Mouse (Mus musculus): Measurements from ENCODE around the gene Hhat. TPM values are rescaled to one million over a fixed set of nuclear protein-coding genes. Genes with fewer than 3 reads are reported as not detected.

Hhat gene
- polyA plus RNA-seq, 1 experiment from 2014 or later: 3.9 TPM

GRCm38 (mm10) chr1:192764547-192764946 is 6.5 kb downstream of the Hhat start:
- DNase-seq (ENCODE audit: low spot score): no peak
- Histone ChIP-seq H3K4me1 (replicated peaks; ENCODE audit: control insufficient read depth, insufficient read depth, low read length) (peaks cover under 1% of the 10 kb centered on the region), H3K27ac (no peak overlapping the region), H3K27me3 (ENCODE audit: control insufficient read depth, insufficient read depth, low read length) (no peaks in the 10 kb centered on the region), H3K36me3 (replicated peaks; ENCODE audit: control insufficient read depth, insufficient read depth) (no peaks in the 10 kb centered on the region), H3K4me3 (replicated peaks; ENCODE audit: low read length) (no peak overlapping the region), H3K9me3 (ENCODE audit: control insufficient read depth, low read length) (no peaks in the 10 kb centered on the region), H3K9ac (no peak overlapping the region), H3K4me2 (replicated peaks) (no peak overlapping the region)
- ATAC-seq (ENCODE audit: low FRiP score): no peak
- 62% methylated on average over 2 of the region's 2 CpGs for WGBS

GRCm38 (mm10) chr1:192762946-192763933 is 7.8 kb downstream of the Hhat start:
- H3K4me3 ChIP-seq (replicated peaks; ENCODE audit: low read length): no peak overlapping the region
- no peak for DNase-seq (ENCODE audit: low spot score)
- no peak overlapping the region for H3K9ac ChIP-seq
- H3K27ac ChIP-seq: no peak overlapping the region
- H3K27me3 ChIP-seq (ENCODE audit: control insufficient read depth, insufficient read depth, low read length): no peaks in the 10 kb centered on the region
- H3K36me3 ChIP-seq (replicated peaks; ENCODE audit: control insufficient read depth, insufficient read depth): no peaks in the 10 kb centered on the region
- no peaks in the 10 kb centered on the region for H3K4me1 ChIP-seq (replicated peaks; ENCODE audit: control insufficient read depth, insufficient read depth, low read length)
- no peak overlapping the region for H3K4me2 ChIP-seq (replicated peaks)
- H3K9me3 ChIP-seq (ENCODE audit: control insufficient read depth, low read length): no peaks in the 10 kb centered on the region
- ATAC-seq (ENCODE audit: low FRiP score): no peak
- WGBS: 61% methylated on average over 7 of the region's 7 CpGs

GRCm38 (mm10) chr1:192756674-192757073 is 14.3 kb downstream of the Hhat start:
- Histone ChIP-seq H3K36me3 (replicated peaks; ENCODE audit: control insufficient read depth, insufficient read depth) (no peaks in the 10 kb centered on the region), H3K27me3 (ENCODE audit: control insufficient read depth, insufficient read depth, low read length) (no peaks in the 10 kb centered on the region), H3K4me2 (replicated peaks) (no peak overlapping the region), H3K27ac (peak overlapping the region; percentile 76; the same call in 1 of the 2 replicates), H3K4me1 (replicated peaks; ENCODE audit: control insufficient read depth, insufficient read depth, low read length) (peaks cover 23% of the 10 kb centered on the region; the same call in 1 of the 2 replicates), H3K9ac (no peak overlapping the region), H3K4me3 (replicated peaks; ENCODE audit: low read length) (no peak overlapping the region), H3K9me3 (ENCODE audit: control insufficient read depth, low read length) (no peaks in the 10 kb centered on the region)
- WGBS: 81% methylated on average over 7 of the region's 7 CpGs
- no peak for ATAC-seq (ENCODE audit: low FRiP score)
- no peak for DNase-seq (ENCODE audit: low spot score)

- H3K27ac ChIP-seq: peak overlapping the region; percentile 76
- H3K9me3 ChIP-seq (ENCODE audit: control insufficient read depth, low read length): no peaks in the 10 kb centered on the region
- H3K36me3 ChIP-seq (replicated peaks; ENCODE audit: control insufficient read depth, insufficient read depth): no peaks in the 10 kb centered on the region
- no peak overlapping the region for H3K4me3 ChIP-seq (replicated peaks; ENCODE audit: low read length)
- H3K9ac ChIP-seq: 0 out of 2 replicates have a peak overlapping the region, but pooled peaks have one; percentile 12
- H3K4me1 ChIP-seq (replicated peaks; ENCODE audit: control insufficient read depth, insufficient read depth, low read length): peaks cover 23% of the 10 kb centered on the region; the same call in 1 of the 2 replicates
- WGBS: 32% methylated on average over 13 of the region's 13 CpGs
- H3K4me2 ChIP-seq (replicated peaks): peak overlapping the region; percentile 17
- DNase-seq (ENCODE audit: low spot score) (peak; percentile 68), ATAC-seq (ENCODE audit: low FRiP score) (peak; percentile 81)
- no peaks in the 10 kb centered on the region for H3K27me3 ChIP-seq (ENCODE audit: control insufficient read depth, insufficient read depth, low read length)
Observed at GRCm38 (mm10) chr1:192755685-192756606, 15.1 kb downstream of the Hhat start.

GRCm38 (mm10) chr1:192755246-192755645 is 15.8 kb downstream of the Hhat start:
- no peaks in the 10 kb centered on the region for H3K27me3 ChIP-seq (ENCODE audit: control insufficient read depth, insufficient read depth, low read length)
- no peak overlapping the region for H3K4me3 ChIP-seq (replicated peaks; ENCODE audit: low read length)
- no peaks in the 10 kb centered on the region for H3K36me3 ChIP-seq (replicated peaks; ENCODE audit: control insufficient read depth, insufficient read depth)
- peaks cover 23% of the 10 kb centered on the region; the same call in 1 of the 2 replicates for H3K4me1 ChIP-seq (replicated peaks; ENCODE audit: control insufficient read depth, insufficient read depth, low read length)
- no peak overlapping the region for H3K9ac ChIP-seq
- ATAC-seq (ENCODE audit: low FRiP score) (peak; percentile 17; the same call in 1 of the 2 replicates), DNase-seq (ENCODE audit: low spot score) (peak; percentile 41)
- peak overlapping the region; percentile 17 for H3K4me2 ChIP-seq (replicated peaks)
- WGBS: 22% methylated on average over 13 of the region's 13 CpGs
- H3K9me3 ChIP-seq (ENCODE audit: control insufficient read depth, low read length): no peaks in the 10 kb centered on the region
- H3K27ac ChIP-seq: peak overlapping the region; percentile 76

- H3K9me3 ChIP-seq (ENCODE audit: control insufficient read depth, low read length): no peaks in the 10 kb centered on the region
- no peak overlapping the region for H3K27ac ChIP-seq
- no peaks in the 10 kb centered on the region for H3K36me3 ChIP-seq (replicated peaks; ENCODE audit: control insufficient read depth, insufficient read depth)
- H3K4me2 ChIP-seq (replicated peaks): no peak overlapping the region
- no peak overlapping the region for H3K9ac ChIP-seq
- H3K27me3 ChIP-seq (ENCODE audit: control insufficient read depth, insufficient read depth, low read length): no peaks in the 10 kb centered on the region
- no peak overlapping the region for H3K4me3 ChIP-seq (replicated peaks; ENCODE audit: low read length)
- WGBS: 93% methylated on average over 4 of the region's 4 CpGs
- ATAC-seq (ENCODE audit: low FRiP score) (no peak), DNase-seq (ENCODE audit: low spot score) (no peak)
- peaks cover 23% of the 10 kb centered on the region; the same call in 1 of the 2 replicates for H3K4me1 ChIP-seq (replicated peaks; ENCODE audit: control insufficient read depth, insufficient read depth, low read length)
Observed at GRCm38 (mm10) chr1:192754268-192754667, 16.8 kb downstream of the Hhat start.

- Histone ChIP-seq H3K4me2 (replicated peaks) (0 out of 2 replicates have a peak overlapping the region, but pooled peaks have one; percentile 5), H3K36me3 (replicated peaks; ENCODE audit: control insufficient read depth, insufficient read depth) (no peaks in the 10 kb centered on the region), H3K9ac (no peak overlapping the region), H3K27ac (peak overlapping the region; percentile 47; the same call in 1 of the 2 replicates), H3K4me3 (replicated peaks; ENCODE audit: low read length) (no peak overlapping the region), H3K4me1 (replicated peaks; ENCODE audit: control insufficient read depth, insufficient read depth, low read length) (peaks cover 23% of the 10 kb centered on the region; the same call in 1 of the 2 replicates), H3K27me3 (ENCODE audit: control insufficient read depth, insufficient read depth, low read length) (no peaks in the 10 kb centered on the region), H3K9me3 (ENCODE audit: control insufficient read depth, low read length) (no peaks in the 10 kb centered on the region)
- ATAC-seq (ENCODE audit: low FRiP score) (0 out of 2 replicates have a peak, but pooled peaks have one; percentile 38), DNase-seq (ENCODE audit: low spot score) (peak; percentile 49)
- WGBS: 22% methylated on average over 8 of the region's 8 CpGs
Observed at GRCm38 (mm10) chr1:192752659-192753601, 18.1 kb downstream of the Hhat start.

GRCm38 (mm10) chr1:192750042-192750437 is 21.0 kb downstream of the Hhat start:
- Histone ChIP-seq H3K4me2 (replicated peaks) (no peak overlapping the region), H3K4me1 (replicated peaks; ENCODE audit: control insufficient read depth, insufficient read depth, low read length) (peaks cover 13% of the 10 kb centered on the region; the same call in 1 of the 2 replicates), H3K9me3 (ENCODE audit: control insufficient read depth, low read length) (no peaks in the 10 kb centered on the region), H3K9ac (no peak overlapping the region), H3K4me3 (replicated peaks; ENCODE audit: low read length) (no peak overlapping the region), H3K27me3 (ENCODE audit: control insufficient read depth, insufficient read depth, low read length) (no peaks in the 10 kb centered on the region), H3K27ac (no peak overlapping the region), H3K36me3 (replicated peaks; ENCODE audit: control insufficient read depth, insufficient read depth) (no peaks in the 10 kb centered on the region)
- ATAC-seq (ENCODE audit: low FRiP score) (no peak), DNase-seq (ENCODE audit: low spot score) (no peak)
- 63% methylated on average over 3 of the region's 4 CpGs for WGBS
